Mouse (Mus musculus): ENCODE measurements around the gene Pex26.

- TF ChIP-seq CTCF (IDR thresholded peaks at IDR 0.05; ENCODE audit: control insufficient read depth, insufficient read depth, insufficient read length) (no peak), MAX (IDR thresholded peaks at IDR 0.05) (peak; percentile 17), MYOG (IDR thresholded peaks at IDR 0.05; ENCODE audit: control insufficient read depth, extremely low read depth, insufficient read length) (no peak)
Observed at GRCm38 (mm10) chr6:121159616-121160015, 23.9 kb upstream of the Pex26 start.

All from C2C12 (cell line).